In the genomic region with DNA sequence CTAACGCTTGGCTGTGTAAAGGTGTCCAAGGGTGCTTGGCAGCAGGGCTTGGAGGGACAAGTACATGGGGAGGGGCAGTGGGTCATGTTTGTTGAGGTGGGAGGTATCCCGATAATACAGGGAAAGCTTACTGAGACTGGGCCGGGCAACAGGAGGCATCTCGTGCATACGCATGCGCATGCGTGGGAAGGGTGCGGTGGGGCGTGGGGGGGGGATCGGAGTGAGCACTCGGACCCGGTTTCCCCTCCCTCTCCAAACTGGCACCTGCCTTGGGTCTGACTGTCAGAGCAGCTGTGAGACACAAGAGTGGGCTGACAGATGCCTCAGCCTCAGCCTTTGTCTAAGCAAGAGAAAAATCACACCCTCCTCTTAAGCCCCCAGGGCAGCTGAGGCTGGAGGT, we compare ENCODE assay signal across 13 mouse cellular contexts. TPM values are rescaled to one million over a fixed set of nuclear protein-coding genes. Genes with fewer than 3 reads are reported as not detected.
A peak's percentile ranks its signal among the peaks of the same experiment; 100 is the strongest.
DNase-seq lines count a peak whose midpoint lies in the region; ATAC-seq and TF ChIP-seq lines count a peak whose summit lies in the region.
"Had no signal": no experiment of that assay in that cellular context is flagged by ENCODE, and none has a peak within 500 bp of the region (broad histone marks: within the 10 kb centered on the region; RNA-seq: fewer than 3 reads in every experiment).

No protein-coding gene starts in this region.

- peak overlapping the region; percentile 2; the same call in 1 of the 2 replicates for H3K4me2 ChIP-seq in forebrain, embryonic 14.5 days (ENCODE audit: low read length)
- no peak overlapping the region for H3K4me2 ChIP-seq in limb, embryonic 15.5 days
- no peak overlapping the region for H3K4me2 ChIP-seq in lung, postnatal 0 days (replicated peaks; ENCODE audit: low read depth, low read length)
- H3K4me2 ChIP-seq: heart, embryonic 13.5 days had no signal

- H3K4me1 ChIP-seq in forebrain, embryonic 14.5 days (ENCODE audit: control insufficient read depth, insufficient read depth, low read length): peaks cover 27% of the 10 kb centered on the region
- H3K4me1 ChIP-seq in limb, embryonic 15.5 days: peaks cover 7% of the 10 kb centered on the region; the same call in 1 of the 2 replicates
- no peaks in the 10 kb centered on the region for H3K4me1 ChIP-seq in lung, postnatal 0 days (ENCODE audit: insufficient read depth, low read depth, low read length)
- H3K4me1 ChIP-seq in heart, adult 2 months (ENCODE audit: control insufficient read depth, insufficient read depth, low read length): no peaks in the 10 kb centered on the region
- H3K4me1 ChIP-seq: heart, embryonic 13.5 days had no signal

- no peak overlapping the region for H3K4me3 ChIP-seq in forebrain, embryonic 14.5 days (ENCODE audit: low read depth, low read length)
- no peak overlapping the region for H3K4me3 ChIP-seq in limb, embryonic 15.5 days
- H3K4me3 ChIP-seq in lung, postnatal 0 days (ENCODE audit: low read depth, low read length): no peak overlapping the region
- H3K4me3 ChIP-seq in heart, adult 2 months: no peak overlapping the region
- H3K4me3 ChIP-seq: heart, embryonic 13.5 days; myocyte had no signal

- H3K36me3 ChIP-seq in forebrain, embryonic 14.5 days (ENCODE audit: control insufficient read depth, insufficient read depth, low read length): no peaks in the 10 kb centered on the region
- no peaks in the 10 kb centered on the region for H3K36me3 ChIP-seq in limb, embryonic 15.5 days
- no peaks in the 10 kb centered on the region for H3K36me3 ChIP-seq in lung, postnatal 0 days (ENCODE audit: insufficient read depth, low read length)
- no peaks in the 10 kb centered on the region for H3K36me3 ChIP-seq in heart, adult 2 months (ENCODE audit: control insufficient read depth, insufficient read depth, low read length)
- H3K36me3 ChIP-seq: heart, embryonic 13.5 days had no signal

- intact Hi-C loops in heart, adult 2 months (cut with DNase I): no loop called here

- no peak for TF ChIP-seq EP300 in lung, postnatal 0 days (IDR thresholded peaks at IDR 0.05)
- no peak for TF ChIP-seq EP300 in heart, adult 2 months (IDR thresholded peaks at IDR 0.05; ENCODE audit: insufficient read depth, low read depth, low read length)

- peak; percentile 75 for ATAC-seq in forebrain, embryonic 14.5 days
- ATAC-seq in limb, embryonic 15.5 days (ENCODE audit: insufficient number of reproducible peaks, low FRiP score, low TSS enrichment, low read depth): 0 out of 2 replicates have a peak, but pooled peaks have one; percentile 40
- ATAC-seq in CD4-positive, CD25-positive, alpha-beta regulatory T cell, adult 4 months: no peak
- ATAC-seq in lung, postnatal 0 days: no peak
- ATAC-seq: intestine, postnatal 0 days had no signal

- 0 out of 2 replicates have a peak, but pooled peaks cover 8% of the 10 kb centered on the region for H3K27me3 ChIP-seq in forebrain, embryonic 14.5 days (replicated peaks; ENCODE audit: control insufficient read depth, insufficient read depth, low read length)
- H3K27me3 ChIP-seq in limb, embryonic 15.5 days: peaks cover 28% of the 10 kb centered on the region
- no peaks in the 10 kb centered on the region for H3K27me3 ChIP-seq in lung, postnatal 0 days (replicated peaks; ENCODE audit: insufficient read depth, low read length)
- no peaks in the 10 kb centered on the region for H3K27me3 ChIP-seq in heart, adult 2 months (ENCODE audit: control insufficient read depth, insufficient read depth, low read length)

- peak; percentile 87 for DNase-seq in brain, embryonic 14.5 days (ENCODE audit: low read depth)
- DNase-seq in cerebellum, adult 9-10 months: peak; percentile 44
- peak; percentile 69 for DNase-seq in forebrain, embryonic 14.5 days (ENCODE audit: low spot score)
- DNase-seq in lung, postnatal 0 days (ENCODE audit: low spot score): no peak
- DNase-seq in heart, adult 8-10 months (ENCODE audit: low spot score): no peak
- no peak for DNase-seq in heart, adult 2 months
- DNase-seq: liver had no signal

- no peak for TF ChIP-seq POLR2A in brain, embryonic 14.5 days (IDR thresholded peaks at IDR 0.05; ENCODE audit: borderline replicate concordance, extremely low read depth, insufficient read depth, insufficient read length, poor library complexity, severe bottlenecking)
- no peak for TF ChIP-seq POLR2A in heart, adult 2 months (IDR thresholded peaks at IDR 0.05; ENCODE audit: insufficient read depth, low read depth, low read length)

- no peak overlapping the region for H3K27ac ChIP-seq in forebrain, embryonic 14.5 days (ENCODE audit: low read depth, low read length)
- no peak overlapping the region for H3K27ac ChIP-seq in limb, embryonic 15.5 days
- no peak overlapping the region for H3K27ac ChIP-seq in lung, postnatal 0 days (ENCODE audit: low read length)
- H3K27ac ChIP-seq in heart, adult 2 months: no peak overlapping the region
- H3K27ac ChIP-seq: heart, embryonic 13.5 days had no signal

- 41% methylated on average over 12 of the region's 12 CpGs for WGBS in forebrain, embryonic 14.5 days
- 47% methylated on average over 12 of the region's 12 CpGs for WGBS in limb, embryonic 15.5 days
- WGBS in lung, postnatal 0 days: 43% methylated on average over 10 of the region's 12 CpGs
- 68% methylated on average over 12 of the region's 12 CpGs for WGBS in heart, adult 2 months

- TF ChIP-seq CTCF in brain, embryonic 14.5 days (IDR thresholded peaks at IDR 0.05; ENCODE audit: borderline replicate concordance, extremely low read depth, insufficient read depth, insufficient read length): no peak
- no peak for TF ChIP-seq CTCF in lung, postnatal 0 days (IDR thresholded peaks at IDR 0.05)
- no peak for TF ChIP-seq CTCF in heart, adult 2 months (IDR thresholded peaks at IDR 0.05)

- H3K79me2 ChIP-seq in heart, adult 2 months (replicated peaks; ENCODE audit: control insufficient read depth, insufficient read depth, low read length): no peaks in the 10 kb centered on the region

- no peaks in the 10 kb centered on the region for H3K9me3 ChIP-seq in forebrain, embryonic 14.5 days (replicated peaks; ENCODE audit: control insufficient read depth, low read length)
- no peaks in the 10 kb centered on the region for H3K9me3 ChIP-seq in limb, embryonic 15.5 days
- no peaks in the 10 kb centered on the region for H3K9me3 ChIP-seq in lung, postnatal 0 days (ENCODE audit: low read length)
- H3K9me3 ChIP-seq: heart, embryonic 13.5 days had no signal

- no peak overlapping the region for H3K9ac ChIP-seq in forebrain, embryonic 14.5 days (ENCODE audit: low read length)
- no peak overlapping the region for H3K9ac ChIP-seq in limb, embryonic 15.5 days
- H3K9ac ChIP-seq in lung, postnatal 0 days (replicated peaks; ENCODE audit: low read depth): no peak overlapping the region
- H3K9ac ChIP-seq in heart, adult 2 months (ENCODE audit: low read depth, low read length): no peak overlapping the region
- H3K9ac ChIP-seq: heart, embryonic 13.5 days had no signal

RNA-seq across cellular contexts. Expression of a gene that starts 45.1 kb away (rescaled TPM):
- polyA plus RNA-seq in brain, embryonic 14.5 days (2012; rRNA removed): 36.2 and 64.4 TPM in 2 replicates
- polyA plus RNA-seq in forebrain, embryonic 14.5 days (2014; fragmentation: Nextera tagmentation; extraction: Ambion mirVana): 7.0 and 7.2 TPM in 2 replicates
- polyA plus RNA-seq in limb, embryonic 15.5 days (2015; fragmentation: Nextera tagmentation; extraction: Ambion mirVana): 0.09 TPM in 1 of 2 replicates, not detected in the other
- not detected for polyA plus RNA-seq in CD4-positive, CD25-positive, alpha-beta regulatory T cell, adult 4 months (2017; shearing (Covaris generic))
- 0.26 TPM in 2 replicates for polyA plus RNA-seq in lung, postnatal 0 days (2015; fragmentation: Nextera tagmentation; extraction: Ambion mirVana)
- total RNA-seq in heart, adult 8-10 months (2022): not detected
- not detected for total RNA-seq in heart, adult 2 months (2021)
- not detected in 2 replicates for polyA plus RNA-seq in heart, adult 2 months (2012; rRNA removed)
- polyA plus RNA-seq: heart, embryonic 13.5 days; lung, embryonic 16.5 days; myocyte had no signal

RNA-seq across cellular contexts. Expression of a gene that starts 57.1 kb away (rescaled TPM):
- 7.1 and 14.6 TPM in 2 replicates for polyA plus RNA-seq in brain, embryonic 14.5 days (2012; rRNA removed)
- polyA plus RNA-seq in forebrain, embryonic 14.5 days (2014; fragmentation: Nextera tagmentation; extraction: Ambion mirVana): 45.1 and 45.5 TPM in 2 replicates
- polyA plus RNA-seq in limb, embryonic 15.5 days (2015; fragmentation: Nextera tagmentation; extraction: Ambion mirVana): 49.4 and 51.5 TPM in 2 replicates
- polyA plus RNA-seq in CD4-positive, CD25-positive, alpha-beta regulatory T cell, adult 4 months (2017; shearing (Covaris generic)): 10 to 100 TPM; 34.6 to 46.3 TPM
- 19.4 and 20.9 TPM in 2 replicates for polyA plus RNA-seq in lung, postnatal 0 days (2015; fragmentation: Nextera tagmentation; extraction: Ambion mirVana)
- total RNA-seq in heart, adult 8-10 months (2022): 10 to 100 TPM; 12.9 to 14.3 (median 13.1) TPM
- 10 to 100 TPM; 13.8 to 14.3 TPM for total RNA-seq in heart, adult 2 months (2021)
- polyA plus RNA-seq in heart, adult 2 months (2012; rRNA removed): 2.9 TPM in 2 replicates

Comparison
In these comparisons a context has a peak if more than half of its experiments do, and no peak if none do; other contexts are left out.
1. DNase-seq: peak in brain, embryonic 14.5 days (single experiment), cerebellum, adult 9-10 months (single experiment) and forebrain, embryonic 14.5 days (single experiment); none in lung, postnatal 0 days (single experiment), heart, adult 8-10 months (single experiment) and heart, adult 2 months (0 of 2).
2. ATAC-seq: peak in forebrain, embryonic 14.5 days (single experiment) and limb, embryonic 15.5 days (single experiment); none in CD4-positive, CD25-positive, alpha-beta regulatory T cell, adult 4 months (single experiment) and lung, postnatal 0 days (single experiment).